Mouse (Mus musculus): ENCODE data around the gene Serpinb9d.

- TF ChIP-seq CTCF (IDR thresholded peaks at IDR 0.05; ENCODE audit: borderline replicate concordance, insufficient read depth, low read length) (no peak), POLR2A (IDR thresholded peaks at IDR 0.05; ENCODE audit: low read depth, low read length) (no peak)
Measured at GRCm38 (mm10) chr13:33159642-33160041, 33.1 kb upstream of the Serpinb9d start, which contains the start of gene Serpinb9c.
